Mouse (Mus musculus) MEL (cell line): Measurements from ENCODE around the gene Ctdspl.

Experiments
- BHLHE40 ChIP-seq: IDR thresholded peaks from 2 replicates; pipeline ENCODE4 v1.6.1; 2012; ENCODE audit warnings: low read depth, mild to moderate bottlenecking, inconsistent platforms, low read length, improper control_type of control experiment, borderline replicate concordance
- CTCF ChIP-seq, 3 experiments: IDR thresholded peaks in 2 of 3; conservative IDR thresholded peaks in 1 of 3; 2 replicates each; pipeline ENCODE4 v1.5.1; 2011 to 2012; ENCODE audit warnings: low read length in 3 of 3, low read depth in 2 of 3, mild to moderate bottlenecking in 2 of 3, improper control_type of control experiment in 1 of 3, inconsistent platforms in 1 of 3, mixed read lengths in 1 of 3, moderate library complexity in 1 of 3; ENCODE audit not compliant: control insufficient read depth in 1 of 3, insufficient read depth in 1 of 3, poor library complexity in 1 of 3, severe bottlenecking in 1 of 3
- E2F4 ChIP-seq: IDR thresholded peaks from 2 replicates; pipeline ENCODE4 v1.6.1; 2011; ENCODE audit warnings: low read depth, low read length, improper control_type of control experiment, borderline replicate concordance
- EP300 ChIP-seq, 2 experiments: IDR thresholded peaks; 2 replicates each; pipeline ENCODE4 v1.6.1; 2011; ENCODE audit warnings: improper control_type of control experiment in 2 of 2, low read length in 2 of 2, low read depth in 1 of 2, mild to moderate bottlenecking in 1 of 2
- ETS1 ChIP-seq: IDR thresholded peaks from 2 replicates; pipeline ENCODE4 v1.6.1; 2012; ENCODE audit warnings: low read depth, mild to moderate bottlenecking, inconsistent platforms, low read length, improper control_type of control experiment, moderate library complexity
- GATA1 ChIP-seq: IDR thresholded peaks from 2 replicates; pipeline ENCODE4 v1.6.1; 2011; ENCODE audit warnings: low read depth, low read length, improper control_type of control experiment
- POLR2A ChIP-seq, 2 experiments: IDR thresholded peaks; 2 replicates each; pipeline ENCODE4 v1.6.1; 2011 to 2012; ENCODE audit warnings: low read length in 2 of 2, mild to moderate bottlenecking in 2 of 2, control low read depth in 1 of 2, improper control_type of control experiment in 1 of 2, low read depth in 1 of 2, moderate library complexity in 1 of 2; ENCODE audit not compliant: control insufficient read depth in 1 of 2, insufficient read depth in 1 of 2, poor library complexity in 1 of 2
- ZMIZ1 ChIP-seq: IDR thresholded peaks from 2 replicates; pipeline ENCODE4 v1.6.1; 2012; ENCODE audit warnings: low read depth, mild to moderate bottlenecking, inconsistent platforms, low read length, improper control_type of control experiment, moderate library complexity

GRCm38 (mm10) chr9:118881281-118881945 is 44.8 kb upstream of the Ctdspl start:
- TF ChIP-seq E2F4 (no peak), GATA1 (no peak), POLR2A (IDR thresholded peaks at IDR 0.05; ENCODE audit: control insufficient read depth in 1 of 2, insufficient read depth in 1 of 2, low read depth in 1 of 2, low read length in 2 of 2, poor library complexity in 1 of 2) (no peak), BHLHE40 (no peak), ETS1 (no peak), ZMIZ1 (no peak), CTCF (IDR thresholded peaks at IDR 0.05 in 2 of 3, conservative IDR thresholded peaks at IDR 0.05 in 1 of 3; ENCODE audit: control insufficient read depth in 1 of 3, insufficient read depth in 1 of 3, low read depth in 2 of 3, low read length in 3 of 3, poor library complexity in 1 of 3, severe bottlenecking in 1 of 3) (peak; percentile 73 to 81 (median 74)), EP300 (IDR thresholded peaks at IDR 0.05; ENCODE audit: low read depth in 1 of 2, low read length in 2 of 2) (no peak)
